Mouse (Mus musculus) thymus, postnatal 4 days (tissue): ENCODE results near the gene Hat1.
A peak's percentile ranks its signal among the peaks of the same experiment; 100 is the strongest.

Source experiments
- DNase-seq: peaks from one replicate; pipeline ENCODE4 v3.0.0; 2021

Gene Hat1

DNA sequence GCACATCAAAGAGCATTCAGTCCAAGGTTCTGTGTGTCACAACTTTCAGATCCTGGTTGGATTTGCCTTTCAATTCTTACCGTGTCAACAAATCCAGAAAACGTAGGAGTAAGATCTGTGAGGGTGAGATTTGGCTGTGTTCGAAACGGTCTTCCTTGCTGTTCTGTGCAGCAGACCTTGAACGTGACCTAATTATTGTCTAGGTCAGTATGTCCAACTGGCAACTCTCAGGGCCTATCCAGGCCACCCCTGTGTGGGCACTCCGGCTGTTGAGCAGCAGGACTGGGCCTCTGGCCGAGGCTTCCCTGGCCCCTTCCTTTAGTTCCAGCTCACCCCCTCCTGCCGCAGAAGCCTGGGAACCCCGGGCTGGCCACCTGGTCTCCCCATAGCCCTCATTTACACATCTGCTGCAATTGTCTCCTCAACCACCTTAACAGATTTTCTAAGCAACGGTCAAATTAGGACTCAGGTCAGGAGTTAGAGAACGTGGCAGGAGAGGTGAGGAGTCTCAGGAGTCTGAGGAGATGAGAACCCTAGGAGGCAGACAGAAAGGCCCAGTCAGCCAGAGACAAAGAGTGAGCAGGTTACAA is 78.2 kb downstream of the Hat1 start:
- DNase-seq, result no peak

DNA sequence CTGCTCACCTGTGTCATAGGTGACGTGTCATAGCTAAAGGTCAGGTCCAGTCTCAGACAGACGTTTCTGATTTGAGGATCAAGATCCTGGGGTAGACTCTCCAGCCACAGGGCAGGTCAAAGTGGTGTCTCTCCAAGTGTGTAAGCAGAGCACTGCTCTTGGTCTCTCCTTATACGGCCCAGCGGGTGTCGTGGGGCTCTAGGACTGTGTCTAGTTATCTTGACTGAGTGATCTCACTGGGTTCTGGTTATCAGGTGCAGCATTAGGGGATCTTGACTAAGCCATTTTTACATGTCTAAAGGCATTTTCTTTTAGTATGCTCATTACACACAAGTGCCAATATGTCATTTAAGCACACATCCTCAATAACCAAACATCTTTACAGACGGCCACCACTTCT is 82.3 kb downstream of the Hat1 start:
- DNase-seq, result no peak

DNA sequence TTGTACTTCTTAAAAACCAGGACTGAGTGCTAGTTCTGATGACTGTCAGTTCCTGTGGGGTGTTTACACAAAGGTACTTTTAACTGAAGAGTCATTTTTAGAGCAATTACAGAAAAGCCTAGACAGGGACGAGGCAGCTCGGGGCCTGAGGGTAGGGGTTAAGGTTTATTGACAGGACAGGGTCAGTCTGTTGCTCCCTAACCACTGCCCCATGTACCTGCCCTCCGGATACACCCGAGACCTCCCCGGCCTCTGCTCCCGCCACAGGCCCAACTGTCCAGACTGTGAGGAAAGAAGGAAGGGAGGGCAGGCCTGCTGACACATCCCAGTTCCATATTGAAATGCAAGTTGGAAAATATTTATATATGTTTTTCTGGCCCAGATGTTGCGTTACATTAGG is 85.1 kb downstream of the Hat1 start:
- no peak for DNase-seq

DNA sequence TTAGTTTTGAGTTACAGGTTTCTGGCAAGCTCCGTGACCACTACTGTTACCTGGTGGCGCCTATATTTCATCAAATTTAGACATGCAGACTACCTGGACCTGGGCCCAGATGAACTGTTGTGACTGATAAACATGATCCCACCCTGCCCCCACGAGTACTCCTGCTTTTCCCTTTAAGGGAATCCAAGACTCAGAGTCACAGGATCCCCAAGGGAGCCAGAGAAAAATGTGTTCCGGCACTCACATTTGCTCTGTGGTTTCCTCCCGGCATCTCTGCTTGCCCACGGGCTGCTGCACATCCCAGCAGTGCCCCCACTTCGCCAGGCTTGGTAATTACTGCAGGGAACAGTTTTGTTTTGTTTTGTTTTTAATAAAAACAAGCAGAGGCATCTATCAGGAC is 85.6 kb downstream of the Hat1 start:
- DNase-seq, result no peak

DNA sequence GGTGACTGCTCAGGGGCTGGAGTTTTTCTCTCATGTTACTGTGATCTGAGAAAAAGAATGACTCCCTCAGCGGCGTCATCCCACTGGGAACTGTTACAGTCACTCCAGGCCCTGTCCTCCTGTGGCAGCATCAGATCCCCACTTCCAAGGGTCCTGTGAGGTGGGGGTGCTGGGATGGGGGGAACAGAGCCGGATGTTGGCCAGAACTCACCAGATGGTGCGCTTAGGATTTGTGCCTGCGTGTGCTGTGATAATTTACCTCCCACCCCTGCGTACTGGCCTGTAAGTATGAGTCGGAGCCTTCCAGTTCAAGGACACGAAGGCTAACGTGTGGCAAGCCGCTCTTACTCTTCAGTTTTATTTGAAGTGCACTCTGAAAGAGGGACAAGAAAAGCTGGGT is 86.6 kb downstream of the Hat1 start:
- no peak for DNase-seq

DNA sequence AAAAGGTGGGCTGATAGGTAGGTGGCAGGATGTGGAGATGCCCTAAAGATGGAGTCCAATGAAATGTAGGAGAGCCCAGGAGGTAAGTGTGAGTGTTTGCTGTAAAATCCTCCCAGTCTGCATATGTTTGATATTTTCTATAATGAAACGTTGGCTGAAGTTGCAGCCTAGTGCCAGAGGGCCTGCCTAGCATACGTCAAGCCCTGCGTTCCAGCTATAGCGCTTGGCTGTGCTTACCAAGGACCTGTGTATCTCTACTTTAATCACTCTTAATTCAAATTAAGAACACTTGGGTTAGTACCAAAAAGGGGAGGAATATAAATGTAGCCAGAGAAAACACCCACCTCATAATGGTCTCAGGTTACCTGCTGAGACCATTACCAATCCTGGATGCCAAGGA is 87.0 kb downstream of the Hat1 start:
- DNase-seq, result no peak

DNA sequence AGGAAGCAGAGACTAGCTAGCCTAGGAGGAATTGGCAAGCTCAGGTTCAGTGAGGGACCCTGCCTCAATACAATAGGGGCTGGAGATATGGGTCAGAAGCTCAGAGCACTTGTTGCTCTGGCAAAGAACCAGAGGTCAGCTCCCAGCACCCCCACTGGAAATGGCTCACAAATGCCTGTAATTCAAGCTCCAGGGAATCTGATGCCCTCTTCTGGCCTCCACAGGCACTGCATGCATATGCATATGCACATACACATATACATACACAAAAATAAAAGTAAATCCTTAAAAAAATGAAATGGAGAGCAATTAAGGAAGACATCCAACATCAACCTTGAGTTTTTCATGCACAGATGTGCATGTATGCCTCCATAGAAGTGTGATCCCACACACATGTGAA is 89.0 kb downstream of the Hat1 start:
- DNase-seq, result peak; percentile 21

DNA sequence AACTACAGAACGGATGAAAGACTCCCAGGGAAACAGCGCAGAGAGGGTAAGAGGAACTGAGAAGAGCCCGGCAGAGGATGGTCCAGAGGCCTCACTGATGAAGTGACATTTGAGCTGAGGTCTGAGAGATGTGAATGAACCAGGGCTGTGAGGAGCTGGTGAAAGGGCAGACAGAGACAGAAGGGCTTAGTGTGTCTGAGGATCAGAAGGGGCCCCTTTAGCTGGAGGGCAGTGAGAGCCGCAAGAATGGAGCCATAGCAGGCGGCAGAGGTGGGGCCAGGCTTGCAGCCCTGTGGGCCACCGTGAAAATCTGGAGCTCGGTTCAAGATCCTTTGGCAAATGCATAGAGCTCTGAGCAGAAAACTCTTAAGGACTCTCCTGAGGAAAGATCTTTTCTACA is 91.2 kb downstream of the Hat1 start:
- DNase-seq, result no peak

DNA sequence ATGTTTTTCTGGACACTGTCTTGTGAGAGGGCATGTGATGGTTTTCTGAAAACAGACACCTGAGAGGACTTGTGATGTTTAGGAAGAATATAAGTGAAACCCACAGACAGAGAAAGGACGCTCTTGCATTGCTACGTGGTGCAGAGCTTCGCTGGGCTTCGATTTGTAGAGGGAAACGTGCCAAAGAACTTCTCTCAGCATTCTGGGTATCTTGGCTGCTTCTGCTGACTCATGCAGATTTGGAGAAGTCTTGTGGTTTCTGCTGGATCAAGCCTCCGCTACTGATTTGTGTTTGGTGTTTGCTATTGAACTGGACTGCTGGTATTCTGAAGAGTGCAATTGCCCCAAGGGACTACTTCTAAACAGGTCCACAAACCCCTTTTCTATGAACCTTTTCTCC is 93.1 kb downstream of the Hat1 start:
- no peak for DNase-seq

DNA sequence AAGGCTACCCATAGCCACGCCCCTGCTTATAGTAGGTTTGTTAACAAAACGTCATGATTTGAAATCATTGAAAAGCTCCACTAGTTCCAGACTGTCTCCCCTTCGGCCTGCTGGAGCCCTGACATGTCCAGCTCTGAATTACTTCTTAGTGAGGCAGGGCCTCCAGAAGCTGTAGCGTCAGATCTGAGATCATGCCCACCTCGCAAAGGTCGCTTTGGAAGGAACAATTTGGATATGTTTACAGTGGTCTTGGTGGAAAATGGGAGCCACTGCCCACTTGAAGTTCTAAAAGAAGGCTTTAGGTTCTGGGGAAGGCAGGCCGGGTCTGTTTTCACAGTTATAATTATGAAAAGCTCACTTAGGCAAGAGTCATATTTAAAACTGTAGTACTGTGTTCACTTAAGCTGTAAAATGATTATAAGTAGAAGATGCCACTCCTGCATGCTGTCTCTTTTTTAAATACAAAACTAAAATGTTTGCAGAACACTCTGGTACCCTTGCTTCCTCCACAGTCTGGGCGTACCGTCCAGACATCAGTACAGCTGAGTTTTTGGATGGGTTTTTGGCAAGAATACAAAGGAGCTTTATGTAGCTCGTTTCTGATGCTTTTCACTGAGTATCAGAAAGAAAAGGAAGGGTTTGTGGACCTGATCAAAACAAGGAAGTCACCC is 94.4 kb downstream of the Hat1 start:
- DNase-seq, result no peak

DNA sequence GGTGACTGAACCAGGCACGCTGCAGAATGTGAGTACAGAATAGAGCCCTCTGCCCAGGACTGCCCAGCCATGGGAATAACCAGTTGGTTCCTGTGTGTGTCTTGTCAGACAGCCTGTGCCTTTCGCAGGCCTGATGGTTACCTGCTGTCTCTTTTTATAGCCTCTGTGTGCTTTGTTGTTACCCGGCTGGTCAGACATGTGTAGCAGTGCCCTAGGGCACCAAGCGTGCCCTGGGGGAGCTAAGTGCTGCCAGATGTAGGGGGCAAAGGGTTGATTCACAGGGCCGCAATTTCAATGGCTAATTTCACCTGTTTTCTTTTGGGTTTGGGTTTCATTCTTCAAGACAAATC is 94.9 kb downstream of the Hat1 start:
- no peak for DNase-seq
